Mouse (Mus musculus) megakaryocyte-erythroid progenitor cell, adult 5-6 weeks (primary cell): ENCODE measurements around the gene Olfr771. TPM values are rescaled to one million over a fixed set of nuclear protein-coding genes. Genes with fewer than 3 reads are reported as not detected.
"Not testable (repeated sequence)": the region's sequence is repeated elsewhere in the genome, so short reads cannot be mapped to it uniquely, and the experiment has no call there.

Source experiments
- ATAC-seq: replicated peaks from 2 replicates; pipeline ENCODE4 v1.8.0; 2016; ENCODE audit warnings: mild to moderate bottlenecking, inconsistent platforms; ENCODE audit not compliant: severe bottlenecking, poor library complexity, low FRiP score, low TSS enrichment
- total RNA-seq, 2 experiments: library from RNA; stranded (forward) in 1 of 2; stranded (reverse) in 1 of 2; fragments of 200-1000, 215-1000 nt in 1 of 2; fragments of >200 nt in 1 of 2; fragmentation: Nextera tagmentation in 1 of 2; gene quantifications; 2 replicates each; pipeline ENCODE4 v1.2.3; 2014 to 2017

The Olfr771 gene
- total RNA-seq (2014; fragmentation: Nextera tagmentation) (not detected in 2 replicates), total RNA-seq (2017) (not detected in 2 replicates)

DNA sequence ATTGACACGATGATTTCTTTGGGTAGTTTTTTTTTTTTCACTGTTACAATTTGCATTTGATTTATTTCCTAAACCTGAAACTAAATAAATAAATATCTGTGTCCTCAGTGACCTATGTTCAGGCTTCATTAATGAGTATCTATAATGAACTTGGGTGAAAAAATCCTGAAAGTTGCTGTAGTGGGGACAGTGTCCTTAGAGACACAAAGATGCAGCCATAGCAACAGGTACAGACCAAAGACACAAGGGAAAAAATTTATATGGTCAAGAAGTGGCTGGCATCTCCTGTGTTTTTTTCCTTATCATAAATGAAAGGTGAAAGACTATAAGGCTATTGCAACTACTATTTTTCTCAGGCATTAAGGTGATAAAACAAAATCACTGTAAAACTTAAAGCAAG is at the start of gene Olfr771:
Gene Olfr771 (minus strand): TSS at position 101 of the 400 bp plus-strand sequence.
- no peak for ATAC-seq

DNA sequence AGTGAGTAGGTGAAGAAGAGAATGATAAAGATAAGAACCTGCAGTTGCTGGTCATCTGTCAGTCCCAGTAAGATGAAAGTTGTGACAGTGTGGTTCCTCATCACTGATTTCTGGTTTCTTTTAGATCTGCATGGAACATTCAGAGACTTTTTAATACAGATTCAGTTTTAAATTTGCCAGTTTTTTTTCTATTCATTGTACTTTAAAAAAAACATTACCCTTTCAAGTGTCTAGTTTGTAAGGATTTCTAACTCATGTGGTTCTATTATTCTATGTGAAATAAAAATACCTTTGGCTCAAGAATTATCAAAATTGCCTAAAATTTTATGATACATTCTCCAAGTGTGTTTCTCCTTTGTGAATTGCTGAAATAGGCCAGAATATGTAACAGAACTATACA is 22.8 kb upstream of the Olfr771 start, which contains the start of gene Olfr773:
Gene Olfr773 (minus strand): TSS at position 101 of the 400 bp plus-strand sequence.
- not testable (repeated sequence) for ATAC-seq

DNA sequence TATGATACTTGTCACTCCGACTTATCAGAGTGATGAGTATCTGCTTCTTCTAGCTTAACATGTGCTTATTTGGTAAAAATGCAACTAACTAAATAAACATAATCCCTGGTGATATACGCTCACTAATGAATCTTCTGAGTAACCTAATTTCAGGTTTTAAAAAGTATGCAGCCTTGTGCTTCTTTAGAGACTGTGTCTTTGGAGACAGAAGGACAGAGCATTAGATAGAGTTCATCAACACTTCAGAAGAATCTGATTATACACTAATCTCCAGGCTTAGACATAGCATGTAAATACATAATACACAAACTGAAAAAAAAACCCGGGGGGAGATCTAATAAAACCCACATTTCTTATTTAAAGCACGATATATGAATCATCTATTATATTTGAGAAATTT is 13.3 kb upstream of the Olfr771 start, which contains the start of gene Olfr772:
Gene Olfr772 (minus strand): TSS at position 101 of the 400 bp plus-strand sequence.
- not testable (repeated sequence) for ATAC-seq

DNA sequence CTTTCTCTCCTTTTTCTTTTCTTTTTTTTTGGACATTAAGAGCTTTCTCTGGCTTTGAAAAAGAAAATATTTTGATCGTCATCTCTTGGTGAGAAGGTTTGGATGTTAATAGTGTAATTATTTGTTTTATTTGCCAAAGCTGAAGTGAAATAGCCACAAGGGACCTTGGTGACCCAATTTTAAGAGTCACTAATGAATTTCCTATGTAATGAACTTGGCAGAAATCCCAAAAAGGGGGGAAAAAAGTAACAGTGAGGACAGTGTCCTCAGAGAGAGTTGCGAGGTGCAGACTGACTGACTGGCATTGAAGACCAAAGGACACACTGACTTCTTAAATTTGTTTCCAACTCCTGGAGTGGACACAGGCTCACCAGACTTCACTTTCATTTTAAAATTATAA is 25.7 kb downstream of the Olfr771 start, which contains the start of gene Olfr770:
Gene Olfr770 (minus strand): TSS at position 101 of the 400 bp plus-strand sequence.
- no peak for ATAC-seq

DNA sequence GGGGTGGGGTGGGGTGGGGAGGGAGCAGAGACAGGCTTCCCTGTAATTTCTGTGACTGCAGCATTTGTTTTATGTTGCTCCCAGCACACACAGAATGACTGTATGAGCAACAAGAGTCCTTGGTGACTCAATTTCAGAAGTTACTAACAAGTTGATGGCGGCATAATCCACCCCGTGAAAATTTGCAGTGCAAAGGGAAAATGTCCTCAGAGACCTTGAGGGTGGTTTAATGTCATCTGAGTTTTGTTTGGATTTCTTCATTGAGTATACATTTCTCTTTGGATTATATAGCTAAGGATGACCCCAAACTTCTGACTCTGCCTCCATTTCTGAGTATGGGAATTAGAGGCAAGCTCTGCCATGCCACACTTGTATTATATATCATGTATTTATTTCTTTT is 46.8 kb downstream of the Olfr771 start, which contains the start of gene Olfr769:
Gene Olfr769 (minus strand): TSS at position 101 of the 400 bp plus-strand sequence.
- no peak for ATAC-seq

DNA sequence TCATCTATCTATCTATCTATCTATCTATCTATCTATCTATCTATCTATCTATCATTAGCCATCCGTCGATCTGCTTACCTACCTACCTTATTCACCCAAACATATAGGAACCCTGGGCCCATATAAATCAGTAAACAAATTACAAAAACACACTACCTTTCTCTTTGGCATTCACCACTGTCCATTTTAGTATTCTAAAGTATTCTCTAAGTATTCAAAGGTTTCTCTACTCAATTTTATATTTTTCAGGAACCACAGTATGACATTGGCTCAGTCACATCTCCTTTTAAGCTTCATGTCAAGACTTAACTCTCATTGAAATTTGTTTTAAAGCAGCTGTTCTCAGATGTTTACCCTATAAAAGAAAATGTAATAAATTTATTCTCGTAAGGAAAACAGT is 49.4 kb downstream of the Olfr771 start:
- ATAC-seq, result peak; percentile 50; the same call in 1 of the 2 replicates

Other genes with a start within 250 kb of the Olfr771 start
- 12.8 and 19.0 TPM in 2 replicates for gene Rdh5, start 241.9 kb downstream of the Olfr771 start, total RNA-seq (2014; fragmentation: Nextera tagmentation)
- 1.1 and 3.0 TPM in 2 replicates for gene Rdh5, start 241.9 kb downstream of the Olfr771 start, total RNA-seq (2017)
- 45.7 and 94.6 TPM in 2 replicates for gene Bloc1s1, start 240.7 kb downstream of the Olfr771 start, total RNA-seq (2014; fragmentation: Nextera tagmentation)
- gene Bloc1s1, start 240.7 kb downstream of the Olfr771 start, total RNA-seq (2017), result 73.8 and 82.2 TPM in 2 replicates
- not detected in 2 replicates for gene Itga7, start 230.9 kb downstream of the Olfr771 start, total RNA-seq (2014; fragmentation: Nextera tagmentation)
- 0.04 and 0.19 TPM in 2 replicates for gene Itga7, start 230.9 kb downstream of the Olfr771 start, total RNA-seq (2017)
- not detected in 2 replicates for gene Mettl7b, start 203.8 kb downstream of the Olfr771 start, total RNA-seq (2014; fragmentation: Nextera tagmentation)
- gene Mettl7b, start 203.8 kb downstream of the Olfr771 start, total RNA-seq (2017), result not detected in 2 replicates
- gene Olfr9, start 175.3 kb downstream of the Olfr771 start, total RNA-seq (2014; fragmentation: Nextera tagmentation), result not detected in 2 replicates
- not detected in 2 replicates for gene Olfr9, start 175.3 kb downstream of the Olfr771 start, total RNA-seq (2017)
- gene Olfr763, start 154.0 kb downstream of the Olfr771 start, total RNA-seq (2014; fragmentation: Nextera tagmentation), result not detected in 2 replicates
- not detected in 2 replicates for gene Olfr763, start 154.0 kb downstream of the Olfr771 start, total RNA-seq (2017)
- not detected in 2 replicates for gene Olfr764-ps1, start 124.9 kb downstream of the Olfr771 start, total RNA-seq (2014; fragmentation: Nextera tagmentation)
- gene Olfr764-ps1, start 124.9 kb downstream of the Olfr771 start, total RNA-seq (2017), result not detected in 2 replicates
- not detected in 2 replicates for gene Olfr765, start 114.8 kb downstream of the Olfr771 start, total RNA-seq (2014; fragmentation: Nextera tagmentation)
- not detected in 2 replicates for gene Olfr765, start 114.8 kb downstream of the Olfr771 start, total RNA-seq (2017)
- not detected in 2 replicates for gene Olfr766-ps1, start 95.8 kb downstream of the Olfr771 start, total RNA-seq (2014; fragmentation: Nextera tagmentation)
- gene Olfr766-ps1, start 95.8 kb downstream of the Olfr771 start, total RNA-seq (2017), result not detected in 2 replicates
- not detected in 2 replicates for gene Olfr767, start 81.8 kb downstream of the Olfr771 start, total RNA-seq (2014; fragmentation: Nextera tagmentation)
- not detected in 2 replicates for gene Olfr767, start 81.8 kb downstream of the Olfr771 start, total RNA-seq (2017)
- gene Olfr768, start 65.4 kb downstream of the Olfr771 start, total RNA-seq (2014; fragmentation: Nextera tagmentation), result not detected in 2 replicates
- not detected in 2 replicates for gene Olfr768, start 65.4 kb downstream of the Olfr771 start, total RNA-seq (2017)
- not detected in 2 replicates for gene Olfr769, start 46.9 kb downstream of the Olfr771 start, total RNA-seq (2014; fragmentation: Nextera tagmentation)
- not detected in 2 replicates for gene Olfr769, start 46.9 kb downstream of the Olfr771 start, total RNA-seq (2017)
- not detected in 2 replicates for gene Olfr770, start 25.8 kb downstream of the Olfr771 start, total RNA-seq (2014; fragmentation: Nextera tagmentation)
- gene Olfr770, start 25.8 kb downstream of the Olfr771 start, total RNA-seq (2017), result not detected in 2 replicates
- not detected in 2 replicates for gene Olfr772, start 13.2 kb upstream of the Olfr771 start, total RNA-seq (2014; fragmentation: Nextera tagmentation)
- not detected in 2 replicates for gene Olfr772, start 13.2 kb upstream of the Olfr771 start, total RNA-seq (2017)
- gene Olfr773, start 22.7 kb upstream of the Olfr771 start, total RNA-seq (2014; fragmentation: Nextera tagmentation), result not detected in 2 replicates
- not detected in 2 replicates for gene Olfr773, start 22.7 kb upstream of the Olfr771 start, total RNA-seq (2017)
- not detected in 2 replicates for gene Olfr774, start 71.5 kb upstream of the Olfr771 start, total RNA-seq (2014; fragmentation: Nextera tagmentation)
- gene Olfr774, start 71.5 kb upstream of the Olfr771 start, total RNA-seq (2017), result not detected in 2 replicates
- not detected in 2 replicates for gene Olfr775, start 83.7 kb upstream of the Olfr771 start, total RNA-seq (2014; fragmentation: Nextera tagmentation)
- gene Olfr775, start 83.7 kb upstream of the Olfr771 start, total RNA-seq (2017), result not detected in 2 replicates
- gene Olfr776, start 94.4 kb upstream of the Olfr771 start, total RNA-seq (2014; fragmentation: Nextera tagmentation), result not detected in 2 replicates
- not detected in 2 replicates for gene Olfr776, start 94.4 kb upstream of the Olfr771 start, total RNA-seq (2017)
- not detected in 2 replicates for gene Olfr777, start 106.7 kb upstream of the Olfr771 start, total RNA-seq (2014; fragmentation: Nextera tagmentation)
- not detected in 2 replicates for gene Olfr777, start 106.7 kb upstream of the Olfr771 start, total RNA-seq (2017)
- gene Olfr780, start 153.4 kb upstream of the Olfr771 start, total RNA-seq (2014; fragmentation: Nextera tagmentation), result not detected in 2 replicates
- not detected in 2 replicates for gene Olfr780, start 153.4 kb upstream of the Olfr771 start, total RNA-seq (2017)
- gene Olfr781, start 164.1 kb upstream of the Olfr771 start, total RNA-seq (2014; fragmentation: Nextera tagmentation), result not detected in 2 replicates
- not detected in 2 replicates for gene Olfr781, start 164.1 kb upstream of the Olfr771 start, total RNA-seq (2017)
- gene Olfr782, start 184.1 kb upstream of the Olfr771 start, total RNA-seq (2014; fragmentation: Nextera tagmentation), result not detected in 2 replicates
- gene Olfr782, start 184.1 kb upstream of the Olfr771 start, total RNA-seq (2017), result not detected in 2 replicates
- gene Olfr784, start 219.3 kb upstream of the Olfr771 start, total RNA-seq (2014; fragmentation: Nextera tagmentation), result 0.66 TPM in 1 of 2 replicates, not detected in the other
- not detected in 2 replicates for gene Olfr784, start 219.3 kb upstream of the Olfr771 start, total RNA-seq (2017)
- gene Olfr785, start 240.7 kb upstream of the Olfr771 start, total RNA-seq (2014; fragmentation: Nextera tagmentation), result not detected in 2 replicates
- not detected in 2 replicates for gene Olfr785, start 240.7 kb upstream of the Olfr771 start, total RNA-seq (2017)